Comparison of ENCODE assay signal across 25 mouse cellular contexts in the genomic region with DNA sequence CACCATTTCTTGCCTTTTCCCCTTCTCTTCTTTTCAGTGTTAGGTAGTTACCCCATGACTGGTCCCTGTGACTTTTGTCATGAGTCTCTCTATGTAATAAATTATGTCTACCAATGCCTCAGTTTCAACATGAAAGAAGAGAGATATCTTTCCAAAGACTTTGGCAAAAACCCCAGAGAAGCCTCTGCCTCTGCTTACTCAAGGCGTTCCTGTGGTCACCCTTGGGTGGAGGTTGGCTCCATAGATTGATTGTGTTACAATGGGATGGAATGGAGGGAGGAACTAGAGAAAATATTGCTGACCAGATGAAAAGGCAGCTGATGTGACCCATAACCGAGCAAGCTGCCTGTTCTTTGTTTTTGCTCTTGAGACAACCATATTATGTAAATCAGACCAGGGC.
"Had no signal": no experiment of that assay in that cellular context is flagged by ENCODE, and none has a peak within 500 bp of the region (broad histone marks: within the 10 kb centered on the region; RNA-seq: fewer than 3 reads in every experiment).

No protein-coding gene starts in this region.

- H3K4me1 ChIP-seq: limb, embryonic 10.5 days; limb, embryonic 13.5 days; liver, embryonic 15.5 days; lung, embryonic 15.5 days; midbrain, embryonic 10.5 days; midbrain, embryonic 13.5 days; neural tube, embryonic 12.5 days; neural tube, embryonic 15.5 days had no signal

- ATAC-seq: liver, embryonic 12.5 days; midbrain, embryonic 13.5 days had no signal

- H3K36me3 ChIP-seq: limb, embryonic 10.5 days; limb, embryonic 13.5 days; liver, embryonic 12.5 days; liver, embryonic 15.5 days; lung, embryonic 15.5 days; midbrain, embryonic 10.5 days; midbrain, embryonic 13.5 days; neural tube, embryonic 12.5 days; neural tube, embryonic 15.5 days had no signal

- H3K4me2 ChIP-seq: limb, embryonic 13.5 days; liver, embryonic 12.5 days; liver, embryonic 15.5 days; lung, embryonic 15.5 days; midbrain, embryonic 13.5 days; neural tube, embryonic 12.5 days; neural tube, embryonic 15.5 days had no signal

- H3K27me3 ChIP-seq: limb, embryonic 13.5 days; liver, embryonic 12.5 days; liver, embryonic 15.5 days; lung, embryonic 15.5 days; midbrain, embryonic 13.5 days; neural tube, embryonic 12.5 days; neural tube, embryonic 15.5 days had no signal

- H3K9ac ChIP-seq: limb, embryonic 13.5 days; liver, embryonic 12.5 days; liver, embryonic 15.5 days; lung, embryonic 15.5 days; midbrain, embryonic 13.5 days; neural tube, embryonic 12.5 days; neural tube, embryonic 15.5 days had no signal

- H3K4me3 ChIP-seq: layer of hippocampus, adult 2 months; limb, embryonic 10.5 days; limb, embryonic 13.5 days; liver, embryonic 12.5 days; liver, embryonic 15.5 days; lung, embryonic 15.5 days; megakaryocyte, embryonic 14.5 days; midbrain, embryonic 10.5 days; midbrain, embryonic 13.5 days; neural tube, embryonic 12.5 days; neural tube, embryonic 15.5 days had no signal

- H3K9me3 ChIP-seq: limb, embryonic 10.5 days; limb, embryonic 13.5 days; liver, embryonic 15.5 days; lung, embryonic 15.5 days; midbrain, embryonic 10.5 days; midbrain, embryonic 13.5 days; neural tube, embryonic 12.5 days; neural tube, embryonic 15.5 days had no signal

- H3K27ac ChIP-seq: layer of hippocampus, adult 2 months; limb, embryonic 10.5 days; limb, embryonic 13.5 days; liver, embryonic 12.5 days; liver, embryonic 15.5 days; lung, embryonic 15.5 days; macrophage; midbrain, embryonic 10.5 days; midbrain, embryonic 13.5 days; neural tube, embryonic 12.5 days; neural tube, embryonic 15.5 days; stomach, postnatal 0 days had no signal

- DNase-seq: kidney, adult 18-20 months; kidney, postnatal 14 days; layer of hippocampus, adult 9-11 months; liver; lung, adult 18-20 months; lung, postnatal 10 days; right cerebral cortex, adult 18-20 months; right cerebral cortex, postnatal 14 days; right cerebral cortex, postnatal 4 days; thymus, adult 2 months; thymus, postnatal 14 days; thymus, postnatal 4 days had no signal
